Mouse (Mus musculus) ovary, adult 10 weeks (tissue): ENCODE results near the gene Cd200r1. TPM values are rescaled to one million over a fixed set of nuclear protein-coding genes. Genes with fewer than 3 reads are reported as not detected.

Source experiments
- polyA plus RNA-seq: library from polyadenylated mRNA; stranded (reverse); fragments of 350-450 nt; fragmentation: Illumina TruSeq; extraction: RNeasy Lipid Tissue Mini Kit (QIAGEN cat#74804); gene quantifications from one replicate; pipeline ENCODE4 v1.2.3, GENCODE M21; 2014

Cd200r1 gene
- 5.9 TPM for polyA plus RNA-seq

GRCm38 (mm10) chr16:44765555-44766319, at the start of gene Cd200r1:
Gene Cd200r1, plus strand, starts transcription at chr16:44765736.

GRCm38 (mm10) chr16:44724083-44724787, 41.3 kb upstream of the Cd200r1 start, which contains the start of gene Nepro:
Gene Nepro, plus strand, starts transcription at chr16:44724301.

GRCm38 (mm10) chr16:44745866-44746562, 19.5 kb upstream of the Cd200r1 start, which contains the start of gene Gtpbp8:
Gene Gtpbp8, minus strand, starts transcription at chr16:44746363.

GRCm38 (mm10) chr16:44811544-44811943, 46.0 kb downstream of the Cd200r1 start, which contains the start of gene Cd200r4:
Gene Cd200r4, plus strand, starts transcription at chr16:44811733.

Other genes with a start within 250 kb of the Cd200r1 start
- gene Boc, start 206.8 kb upstream of the Cd200r1 start, polyA plus RNA-seq, result 7.0 TPM
- 24.6 TPM for gene Nepro, start 41.4 kb upstream of the Cd200r1 start, polyA plus RNA-seq
- gene Gtpbp8, start 19.4 kb upstream of the Cd200r1 start, polyA plus RNA-seq, result 59.8 TPM
- gene Cd200r4, start 46.0 kb downstream of the Cd200r1 start, polyA plus RNA-seq, result 2.2 TPM
- not detected for gene Cd200r2, start 101.4 kb downstream of the Cd200r1 start, polyA plus RNA-seq
- gene Cd200r3, start 177.9 kb downstream of the Cd200r1 start, polyA plus RNA-seq, result 0.88 TPM